Mouse (Mus musculus): ENCODE measurements around the gene Galnt9. TPM values are rescaled to one million over a fixed set of nuclear protein-coding genes. Genes with fewer than 3 reads are reported as not detected.

Galnt9 gene
- total RNA-seq, 1 experiment from 2014 or later = not detected

Other genes starting within 250 kb of the Galnt9 start
- gene P2rx2, start 201.1 kb upstream of the Galnt9 start, total RNA-seq (2017) = 0.05 TPM in 1 of 2 replicates, not detected in the other
- not detected in 2 replicates for gene Lrcol1, start 199.6 kb upstream of the Galnt9 start, total RNA-seq (2017)
- gene Fbrsl1, start 95.9 kb upstream of the Galnt9 start, total RNA-seq (2017) = 6.7 and 13.9 TPM in 2 replicates
- gene Noc4l, start 109.1 kb downstream of the Galnt9 start, total RNA-seq (2017) = 41.3 and 50.4 TPM in 2 replicates
- gene Ddx51, start 109.1 kb downstream of the Galnt9 start, total RNA-seq (2017) = 7.9 and 10.3 TPM in 2 replicates
- gene Ep400, start 226.4 kb downstream of the Galnt9 start, total RNA-seq (2017) = 63.6 and 66.7 TPM in 2 replicates
- 63.6 and 65.7 TPM in 2 replicates for gene Pus1, start 236.3 kb downstream of the Galnt9 start, total RNA-seq (2017)